Mouse (Mus musculus) megakaryocyte-erythroid progenitor cell, adult 5-6 weeks (primary cell): ENCODE results near the gene Fam151b. TPM values are rescaled to one million over a fixed set of nuclear protein-coding genes. Genes with fewer than 3 reads are reported as not detected.
A peak's percentile ranks its signal among the peaks of the same experiment; 100 is the strongest.

Experiments used
- ATAC-seq: replicated peaks from 2 replicates; pipeline ENCODE4 v1.8.0; 2016; ENCODE audit warnings: mild to moderate bottlenecking, inconsistent platforms; ENCODE audit not compliant: severe bottlenecking, poor library complexity, low FRiP score, low TSS enrichment
- total RNA-seq, 2 experiments: library from RNA; stranded (forward) in 1 of 2; stranded (reverse) in 1 of 2; fragments of 200-1000, 215-1000 nt in 1 of 2; fragments of >200 nt in 1 of 2; fragmentation: Nextera tagmentation in 1 of 2; gene quantifications; 2 replicates each; pipeline ENCODE4 v1.2.3; 2014 to 2017

Gene Fam151b
- total RNA-seq (2014; fragmentation: Nextera tagmentation), result 0.84 and 4.3 TPM in 2 replicates
- 1.4 and 11.3 TPM in 2 replicates for total RNA-seq (2017)

DNA sequence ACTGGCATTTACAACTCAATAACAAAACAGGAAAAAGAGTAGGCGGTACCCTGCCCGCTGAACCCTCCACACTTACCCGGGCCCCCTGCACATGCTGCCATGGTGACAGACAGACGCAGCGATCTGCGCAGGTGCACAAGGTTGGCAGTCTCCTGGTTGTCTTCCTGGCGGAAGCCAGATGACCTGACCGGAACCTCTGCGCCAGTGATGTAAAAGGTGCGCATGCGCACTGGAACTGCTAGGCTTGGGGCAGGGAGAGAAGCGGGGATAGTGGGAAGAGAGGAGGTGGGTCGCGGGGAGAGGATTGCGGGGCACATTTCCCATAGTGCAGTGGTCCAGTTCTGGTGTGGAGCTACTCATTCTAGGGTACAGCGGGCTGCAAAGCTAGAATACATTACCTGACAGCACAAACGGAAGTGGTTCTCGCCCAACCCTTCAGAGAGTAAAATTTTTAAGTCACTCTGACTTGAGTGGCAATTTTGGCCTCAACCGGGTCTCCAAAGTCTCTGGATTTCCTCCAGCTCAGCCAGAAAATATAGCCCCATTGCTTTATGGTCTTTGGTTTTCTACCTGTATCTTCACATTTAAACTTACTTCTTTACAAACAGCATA, at the start of gene Fam151b:
Gene Fam151b (minus strand): TSS at position 164 of the 612 bp plus-strand sequence.
- ATAC-seq, result peak; percentile 100

DNA sequence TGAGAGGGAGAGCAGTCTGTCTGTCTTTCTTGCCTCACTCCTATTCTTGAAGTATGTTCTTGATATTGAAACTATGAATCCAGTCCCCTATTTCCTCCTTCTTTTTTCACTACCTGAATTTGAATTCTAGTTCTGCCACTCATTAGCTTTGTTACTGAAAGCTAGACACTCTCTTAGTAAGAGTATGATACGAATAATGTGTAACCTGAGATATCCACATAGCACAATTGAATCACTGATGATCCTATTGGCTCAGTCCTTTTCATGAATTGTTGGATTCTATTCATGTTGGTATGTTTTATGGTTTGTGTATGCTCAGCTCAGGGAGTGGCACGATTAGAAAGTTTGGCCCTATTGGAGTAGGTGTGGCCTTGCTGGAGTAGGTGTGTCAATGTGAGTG, 48.4 kb upstream of the Fam151b start:
- no peak for ATAC-seq

GRCm38 (mm10) chr13:92531237-92531636, 47.4 kb upstream of the Fam151b start:
- peak; percentile 8 for ATAC-seq

- peak; percentile 93 for ATAC-seq
Measured at GRCm38 (mm10) chr13:92530721-92531211, 47.0 kb upstream of the Fam151b start, which contains the start of gene Zfyve16. Gene Zfyve16 (minus strand): TSS chr13:92530868.

GRCm38 (mm10) chr13:92529828-92530720, 46.3 kb upstream of the Fam151b start:
- ATAC-seq, result no peak

- peak; percentile 79 for ATAC-seq
Measured at GRCm38 (mm10) chr13:92523178-92523813, 39.5 kb upstream of the Fam151b start.

DNA sequence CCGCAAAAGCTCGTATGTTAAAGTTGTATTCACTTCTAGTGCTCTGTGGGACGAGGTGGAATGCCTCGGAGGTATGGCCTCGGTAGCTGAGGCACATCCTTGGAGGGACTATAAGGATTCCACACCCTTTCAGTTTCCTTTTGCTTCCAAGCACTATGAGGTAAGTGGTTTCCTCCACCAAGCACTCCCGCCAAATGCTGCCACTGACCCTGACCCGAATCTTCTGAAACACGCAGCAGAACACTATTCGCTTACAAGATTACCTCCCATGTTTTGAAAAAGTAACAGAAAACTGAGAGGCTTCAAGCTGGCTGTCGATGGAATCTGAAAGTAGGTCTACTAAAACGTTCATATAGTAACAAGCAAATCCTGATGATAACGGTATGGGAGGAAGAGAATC, 21.1 kb upstream of the Fam151b start:
- no peak for ATAC-seq

DNA sequence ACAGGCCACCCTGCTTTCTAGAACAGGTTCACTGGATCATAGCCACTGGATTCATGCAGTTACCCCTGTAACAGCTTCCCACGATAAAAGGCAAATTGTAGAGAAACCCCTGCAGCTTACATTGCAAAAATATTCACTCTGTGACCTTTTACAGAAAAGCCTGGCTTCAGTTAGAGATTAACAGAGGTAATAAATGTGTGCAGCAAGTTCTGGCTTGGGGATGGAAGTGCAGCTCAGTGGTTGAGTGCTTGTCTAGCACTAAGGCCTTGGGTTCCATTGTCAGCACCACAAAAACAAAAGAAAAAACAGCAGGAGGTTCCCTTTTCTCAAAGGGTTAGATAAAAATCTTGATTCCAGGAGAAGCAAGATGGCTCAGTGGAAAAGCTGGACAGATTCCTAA, 8.1 kb upstream of the Fam151b start:
- no peak for ATAC-seq

DNA sequence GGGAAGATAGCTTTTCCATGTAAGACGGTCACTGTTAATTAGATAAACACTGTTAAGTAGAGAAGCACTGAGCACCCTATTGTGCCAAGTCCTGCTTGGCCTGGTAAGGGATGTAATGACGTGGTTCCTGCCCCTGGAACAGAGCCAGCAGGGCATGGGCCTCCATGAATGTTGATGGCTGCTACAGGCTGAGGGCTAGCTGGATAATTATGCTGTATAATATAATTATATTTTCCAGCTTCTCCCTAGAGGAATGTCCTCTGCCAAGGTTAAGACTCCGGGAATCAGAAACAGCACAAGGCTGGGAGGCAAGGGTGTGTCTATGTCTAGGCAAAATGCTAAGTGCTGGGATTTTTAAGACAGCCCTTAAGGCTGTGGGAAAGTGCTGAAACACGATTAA, 7.0 kb upstream of the Fam151b start:
- no peak for ATAC-seq

GRCm38 (mm10) chr13:92483348-92483747, 467 bp downstream of the Fam151b start:
- peak; percentile 64 for ATAC-seq

GRCm38 (mm10) chr13:92470151-92470550, 13.7 kb downstream of the Fam151b start:
- ATAC-seq, result no peak

GRCm38 (mm10) chr13:92469381-92469780, 14.4 kb downstream of the Fam151b start:
- ATAC-seq, result no peak

DNA sequence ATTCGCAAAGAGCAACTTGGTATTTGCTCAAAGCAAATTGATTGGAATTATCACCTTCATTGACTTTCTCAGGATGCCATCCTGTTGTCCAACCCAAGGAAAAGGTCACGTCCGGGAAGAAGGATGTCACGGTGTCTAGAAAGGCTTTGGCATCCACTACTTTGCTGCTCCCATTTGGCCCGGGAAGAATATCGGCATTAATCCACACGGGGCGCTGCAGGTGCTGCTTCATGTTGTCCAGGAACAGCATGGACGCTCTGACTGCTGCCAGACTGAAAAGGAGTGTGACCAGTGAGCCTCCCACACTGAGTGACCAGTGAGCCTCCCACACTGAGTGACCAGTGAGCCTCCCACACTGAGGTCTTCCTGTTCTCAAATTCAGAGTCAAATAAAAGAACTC, 15.9 kb downstream of the Fam151b start:
- no peak for ATAC-seq

- no peak for ATAC-seq
Measured at GRCm38 (mm10) chr13:92464698-92465097, 19.1 kb downstream of the Fam151b start.

GRCm38 (mm10) chr13:92446872-92447271, 36.9 kb downstream of the Fam151b start:
- ATAC-seq, result no peak

GRCm38 (mm10) chr13:92440286-92440685, 43.5 kb downstream of the Fam151b start:
- ATAC-seq, result no peak

DNA sequence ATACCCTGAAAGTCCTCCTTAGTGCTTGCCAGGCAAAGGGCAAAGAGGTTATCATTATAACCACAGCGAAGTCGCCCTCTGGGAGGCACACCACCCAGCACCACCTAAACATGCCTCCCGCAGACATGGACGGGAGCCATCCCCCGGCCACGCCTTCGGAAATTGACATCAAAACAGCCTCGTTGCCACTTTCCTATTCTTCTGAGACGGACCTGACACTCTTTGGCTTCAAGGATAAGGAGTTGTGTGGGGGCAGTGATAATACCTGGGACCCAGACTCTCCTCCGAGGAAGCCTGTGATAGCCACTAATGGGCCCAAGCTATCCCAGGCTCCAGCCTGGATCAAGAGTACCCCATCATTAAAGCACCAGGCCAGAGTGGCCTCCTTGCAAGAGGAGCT, 45.2 kb downstream of the Fam151b start:
- ATAC-seq, result no peak

DNA sequence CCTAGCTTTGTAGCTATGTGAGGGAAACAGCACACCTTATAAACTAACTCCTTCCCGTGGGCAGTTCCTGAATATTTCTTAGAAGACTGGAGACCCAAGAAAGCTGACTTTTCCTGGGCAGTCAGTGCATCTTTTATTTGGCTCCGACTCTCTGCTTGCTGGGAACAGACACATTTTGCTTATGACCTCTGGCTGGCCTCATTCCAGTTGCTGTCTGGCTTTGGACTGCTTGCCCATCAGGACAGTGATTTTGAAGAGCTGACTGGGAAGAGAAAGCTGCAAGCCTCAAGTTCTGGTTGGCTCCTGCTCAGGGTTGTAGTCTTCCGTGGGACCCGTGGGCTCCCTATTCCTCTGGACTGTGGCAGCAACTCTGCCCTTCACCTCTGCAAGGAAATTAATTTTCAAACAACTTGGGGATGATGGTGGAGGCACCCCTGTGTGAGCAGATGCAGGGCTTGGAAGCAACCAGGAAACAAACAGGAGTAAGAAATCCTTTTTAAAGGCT, 56.4 kb downstream of the Fam151b start:
- no peak for ATAC-seq

DNA sequence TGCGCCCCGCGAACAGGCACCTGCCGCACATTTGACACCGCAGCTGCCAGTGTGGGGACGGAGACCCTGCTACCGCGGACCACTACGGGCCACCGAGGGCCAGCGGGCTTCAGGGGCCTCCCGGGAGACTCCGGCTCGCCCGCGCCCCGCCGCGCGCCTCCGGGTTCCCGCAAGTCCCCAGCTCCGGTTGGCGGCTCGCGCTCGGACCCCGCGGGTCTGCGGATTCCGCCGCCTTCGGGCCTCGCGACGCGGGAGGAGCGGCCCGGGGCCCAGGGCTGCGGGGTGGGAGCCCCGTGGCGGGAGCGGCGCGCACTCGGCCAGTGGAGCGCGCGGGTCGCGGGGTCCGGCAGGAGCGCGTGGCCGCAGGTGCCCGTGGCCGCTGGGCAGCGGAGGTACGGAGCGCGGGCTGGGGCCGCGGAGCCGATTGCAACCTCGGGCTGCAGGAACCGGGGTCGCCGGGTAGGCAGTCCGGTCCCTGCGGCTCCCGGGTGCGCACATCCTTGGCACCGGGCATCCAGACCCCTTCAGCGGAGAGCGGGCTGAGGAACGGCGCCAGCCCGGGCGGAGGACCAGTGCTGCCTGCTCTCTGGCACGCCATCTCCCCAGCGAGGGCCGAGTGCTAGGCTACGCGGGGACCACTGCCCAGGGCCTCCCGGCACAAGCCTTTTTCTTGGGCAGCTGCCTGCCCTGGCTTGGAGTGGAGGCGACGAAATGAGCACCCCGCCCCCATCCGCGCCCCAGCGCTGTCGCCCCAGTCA, 57.3 kb downstream of the Fam151b start:
- ATAC-seq, result no peak
